ENCODE assay signal across 8 mouse cellular contexts in the genomic region with DNA sequence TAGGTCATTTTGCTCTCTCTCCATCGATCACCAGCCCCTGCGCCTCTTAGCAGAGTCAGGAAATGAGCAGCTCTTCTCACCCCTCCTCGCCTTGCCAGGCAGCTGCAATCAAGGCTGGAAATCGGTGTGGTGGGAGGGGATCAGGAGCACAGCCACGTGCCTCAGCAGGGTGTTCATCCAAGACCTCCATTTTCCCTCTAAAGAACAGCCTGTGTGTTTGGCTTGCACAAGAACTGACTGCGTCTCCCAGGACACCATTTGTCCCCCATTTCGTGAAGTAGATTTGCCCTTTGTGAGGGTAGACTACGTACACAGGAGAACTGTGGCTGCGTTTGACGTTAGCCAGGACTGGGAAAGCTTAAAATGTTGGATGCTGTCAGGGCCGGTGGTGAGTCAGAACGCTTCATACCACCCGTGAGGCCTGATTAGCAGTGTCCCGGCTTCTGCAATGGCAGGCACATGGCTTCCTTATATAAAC. TPM values are rescaled to one million over a fixed set of nuclear protein-coding genes. Genes with fewer than 3 reads are reported as not detected.
DNase-seq lines count a peak whose midpoint lies in the region; ATAC-seq lines count a peak whose summit lies in the region.

No protein-coding gene starts in this region.

- no peaks in the 10 kb centered on the region for H3K36me3 ChIP-seq in kidney, embryonic 14.5 days (ENCODE audit: control insufficient read depth, insufficient read depth, low read length)
- no peaks in the 10 kb centered on the region for H3K36me3 ChIP-seq in intestine, embryonic 15.5 days

- H3K27me3 ChIP-seq in kidney, embryonic 14.5 days (ENCODE audit: control insufficient read depth, insufficient read depth, low read length), result no peaks in the 10 kb centered on the region
- no peaks in the 10 kb centered on the region for H3K27me3 ChIP-seq in intestine, embryonic 15.5 days (replicated peaks)

- H3K27ac ChIP-seq in kidney, embryonic 14.5 days (ENCODE audit: low read depth, low read length), result no peak overlapping the region
- peak overlapping the region; percentile 74 for H3K27ac ChIP-seq in intestine, embryonic 15.5 days

- no peak for DNase-seq in kidney, postnatal 14 days
- peak; percentile 90 for DNase-seq in adrenal gland, adult 2 months
- peak; percentile 41 to 45 for DNase-seq in gastrocnemius, adult 8-10 months (ENCODE audit: low spot score in 2 of 2)
- DNase-seq in lung, postnatal 14 days, result peak; percentile 38
- peak; percentile 74 for DNase-seq in skeletal muscle tissue, adult 2 months (ENCODE audit: low read depth, low spot score)
- DNase-seq in thymus, postnatal 10 days (ENCODE audit: low spot score in 2 of 2), result no peak

- no peak overlapping the region for H3K4me3 ChIP-seq in kidney, embryonic 14.5 days (ENCODE audit: low read length)
- no peak overlapping the region for H3K4me3 ChIP-seq in intestine, embryonic 15.5 days (replicated peaks)

- H3K9ac ChIP-seq in kidney, embryonic 14.5 days (ENCODE audit: low read depth, low read length), result peak overlapping the region; percentile 28; the same call in 1 of the 2 replicates
- no peak overlapping the region for H3K9ac ChIP-seq in intestine, embryonic 15.5 days

- no peak for ATAC-seq in kidney, embryonic 14.5 days (ENCODE audit: low FRiP score, low TSS enrichment)
- ATAC-seq in intestine, embryonic 15.5 days, result peak; percentile 66

- H3K4me1 ChIP-seq in kidney, embryonic 14.5 days (ENCODE audit: control insufficient read depth, insufficient read depth, low read length), result peaks cover 33% of the 10 kb centered on the region
- H3K4me1 ChIP-seq in intestine, embryonic 15.5 days (replicated peaks), result peaks cover 41% of the 10 kb centered on the region

- 33% methylated on average over 14 of the region's 14 CpGs for WGBS in kidney, embryonic 14.5 days
- WGBS in intestine, embryonic 15.5 days, result 19% methylated on average over 14 of the region's 14 CpGs

- no peak overlapping the region for H3K4me2 ChIP-seq in kidney, embryonic 14.5 days (replicated peaks; ENCODE audit: low read depth, low read length)
- peak overlapping the region; percentile 28 for H3K4me2 ChIP-seq in intestine, embryonic 15.5 days (replicated peaks)

- H3K9me3 ChIP-seq in kidney, embryonic 14.5 days (ENCODE audit: control insufficient read depth, low read length), result no peaks in the 10 kb centered on the region
- no peaks in the 10 kb centered on the region for H3K9me3 ChIP-seq in intestine, embryonic 15.5 days

RNA-seq across cellular contexts. Expression of a gene that starts 6.2 kb away (rescaled TPM):
- 10.4 and 11.5 TPM in 2 replicates for polyA plus RNA-seq in kidney, embryonic 14.5 days (2014; fragmentation: Nextera tagmentation; extraction: Ambion mirVana)
- total RNA-seq in adrenal gland, adult 2 months (2021), result 100 to 1,000 TPM; 143 to 425 TPM
- 196 and 360 TPM in 2 replicates for polyA plus RNA-seq in adrenal gland, adult 2 months (2012; rRNA removed)
- total RNA-seq in gastrocnemius, adult 8-10 months (2022), result 100 to 1,000 TPM; 114 to 137 (median 118) TPM
- polyA plus RNA-seq in intestine, embryonic 15.5 days (2015; fragmentation: Nextera tagmentation; extraction: Ambion mirVana), result 10.9 and 12.3 TPM in 2 replicates

Comparison
In these comparisons a context has a peak if more than half of its experiments do, and no peak if none do; other contexts are left out.
1. DNase-seq: peak in adrenal gland, adult 2 months (single experiment), gastrocnemius, adult 8-10 months (2 of 2), lung, postnatal 14 days (single experiment) and skeletal muscle tissue, adult 2 months (single experiment); none in kidney, postnatal 14 days (single experiment) and thymus, postnatal 10 days (0 of 2).
2. RNA of a gene that starts 6.2 kb away (polyA plus RNA-seq): 196 to 360 TPM in adrenal gland, adult 2 months; 10.9 to 12.3 TPM in intestine, embryonic 15.5 days and 10.4 to 11.5 TPM in kidney, embryonic 14.5 days; every median in the first group is over 10 times any median in the second.